Mouse (Mus musculus) stomach, postnatal 0 days (tissue): ENCODE data around the gene Cd37.

Source experiments
- CTCF ChIP-seq: IDR thresholded peaks from 2 replicates; pipeline ENCODE4 v1.5.1; 2016; ENCODE audit warnings: antibody characterized with exemption, low read depth, mild to moderate bottlenecking, moderate library complexity
- EP300 ChIP-seq: optimal IDR thresholded peaks from 2 replicates; pipeline ENCODE3; 2016; ENCODE audit warnings: antibody characterized with exemption

GRCm38 (mm10) chr7:45253806-45254205 lies 14.9 kb upstream of the Cd37 start:
- no peak for TF ChIP-seq CTCF
- no peak for TF ChIP-seq EP300
